Mouse (Mus musculus) midbrain, embryonic 12.5 days (tissue): Measurements from ENCODE around the gene Herpud1. TPM values are rescaled to one million over a fixed set of nuclear protein-coding genes. Genes with fewer than 3 reads are reported as not detected.

ENCODE experiments used
- ATAC-seq: fragments of 200-750 bp; cut with Nextera tagmentation; 2 replicates; pipeline ENCODE4 v1.8.0; 2017; ENCODE audit warnings: low read depth, moderate TSS enrichment, moderate library complexity; ENCODE audit not compliant: low FRiP score
- H3K27ac ChIP-seq: fragments of 300-500 bp; sonication (generic); replicated peaks from 2 replicates; pipeline ENCODE4 v1.5.1; 2016; ENCODE audit warnings: mild to moderate bottlenecking
- H3K27me3 ChIP-seq: fragments of 300-500 bp; sonication (generic); 2 replicates; pipeline ENCODE4 v1.6.1; 2016; ENCODE audit warnings: mild to moderate bottlenecking
- H3K36me3 ChIP-seq: fragments of 300-500 bp; sonication (generic); 2 replicates; pipeline ENCODE4 v1.6.1; 2016
- H3K4me1 ChIP-seq: fragments of 300-500 bp; sonication (generic); 2 replicates; pipeline ENCODE4 v1.6.1; 2016
- H3K4me2 ChIP-seq: fragments of 300-500 bp; sonication (generic); replicated peaks from 2 replicates; pipeline ENCODE4 v1.6.1; 2016; ENCODE audit warnings: mild to moderate bottlenecking, moderate library complexity
- H3K4me3 ChIP-seq: fragments of 300-500 bp; sonication (generic); 2 replicates; pipeline ENCODE4 v1.5.1; 2016; ENCODE audit warnings: mild to moderate bottlenecking
- H3K9ac ChIP-seq: fragments of 300-500 bp; sonication (generic); replicated peaks from 2 replicates; pipeline ENCODE4 v1.6.1; 2016; ENCODE audit warnings: mild to moderate bottlenecking, moderate library complexity
- H3K9me3 ChIP-seq: fragments of 300-500 bp; sonication (generic); 2 replicates; pipeline ENCODE4 v1.6.1; 2016; ENCODE audit warnings: mild to moderate bottlenecking
- WGBS: fragments of 180-500 bp; shearing (Covaris S2); methylation state at CpG from one replicate; pipeline ENCODE4 v1.1.7; 2016; 5-methylcytosine and 5-hydroxymethylcytosine counted together
- polyA plus RNA-seq: library from polyadenylated mRNA; unstranded; fragments of >200 nt; fragmentation: Nextera tagmentation; extraction: Ambion mirVana; gene quantifications from 2 replicates; pipeline ENCODE4 v1.2.1, GENCODE M21; 2016

The Herpud1 gene
- polyA plus RNA-seq, 1 experiment from 2014 or later = 55.4 TPM

DNA sequence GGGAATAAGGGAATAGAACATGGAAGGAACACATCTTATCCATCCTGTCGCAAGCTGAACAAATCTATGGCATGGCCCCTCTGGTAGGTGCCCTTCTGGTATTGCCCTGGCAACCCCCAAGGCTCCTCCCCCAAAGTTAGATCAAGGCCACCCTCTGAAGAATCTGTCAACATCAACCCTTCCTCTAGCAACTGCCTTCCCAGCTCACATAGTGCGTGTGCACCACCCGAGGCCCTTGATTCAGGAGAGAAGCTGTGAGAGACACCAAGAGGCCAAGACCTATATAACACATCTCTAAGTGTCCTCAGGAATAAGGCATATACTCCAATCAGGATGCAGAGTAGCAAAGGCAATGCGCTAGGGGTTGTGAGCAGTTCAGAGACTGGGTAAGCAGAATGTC lies 36.0 kb downstream of the Herpud1 start:
- H3K27ac ChIP-seq = no peak overlapping the region
- H3K4me1 ChIP-seq = no peaks in the 10 kb centered on the region
- H3K4me2 ChIP-seq = no peak overlapping the region
- no peaks in the 10 kb centered on the region for H3K9me3 ChIP-seq
- H3K36me3 ChIP-seq = no peaks in the 10 kb centered on the region
- ATAC-seq = no peak
- H3K4me3 ChIP-seq = no peak overlapping the region
- WGBS = 92% methylated on average over 4 of the region's 4 CpGs
- H3K27me3 ChIP-seq = no peaks in the 10 kb centered on the region
- H3K9ac ChIP-seq = no peak overlapping the region

DNA sequence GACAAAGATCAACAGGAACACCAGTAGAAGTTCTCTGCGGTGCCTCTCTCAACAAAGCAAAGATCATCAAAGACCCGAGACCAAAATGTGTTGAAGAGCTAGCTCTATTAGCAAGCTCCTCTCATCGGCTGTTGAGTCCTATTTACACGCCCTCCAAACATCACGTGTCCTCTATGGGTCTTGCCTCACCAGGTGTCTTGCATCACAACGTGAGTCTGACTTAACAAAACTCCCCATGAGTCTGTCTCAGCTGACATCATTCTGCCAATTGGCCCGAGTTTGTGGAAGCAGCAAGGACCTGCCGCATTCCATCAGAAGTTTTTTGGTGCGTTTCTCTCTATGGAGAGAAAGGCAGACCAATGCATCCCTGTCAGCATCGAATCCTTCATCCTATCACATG lies 41.7 kb downstream of the Herpud1 start:
- Histone ChIP-seq H3K9me3 (no peaks in the 10 kb centered on the region), H3K4me3 (no peak overlapping the region), H3K4me1 (no peaks in the 10 kb centered on the region), H3K27ac (no peak overlapping the region), H3K36me3 (no peaks in the 10 kb centered on the region), H3K27me3 (peaks cover 13% of the 10 kb centered on the region; the same call in 1 of the 2 replicates), H3K4me2 (no peak overlapping the region), H3K9ac (no peak overlapping the region)
- no peak for ATAC-seq
- WGBS = 83% methylated on average over 10 of the region's 10 CpGs

DNA sequence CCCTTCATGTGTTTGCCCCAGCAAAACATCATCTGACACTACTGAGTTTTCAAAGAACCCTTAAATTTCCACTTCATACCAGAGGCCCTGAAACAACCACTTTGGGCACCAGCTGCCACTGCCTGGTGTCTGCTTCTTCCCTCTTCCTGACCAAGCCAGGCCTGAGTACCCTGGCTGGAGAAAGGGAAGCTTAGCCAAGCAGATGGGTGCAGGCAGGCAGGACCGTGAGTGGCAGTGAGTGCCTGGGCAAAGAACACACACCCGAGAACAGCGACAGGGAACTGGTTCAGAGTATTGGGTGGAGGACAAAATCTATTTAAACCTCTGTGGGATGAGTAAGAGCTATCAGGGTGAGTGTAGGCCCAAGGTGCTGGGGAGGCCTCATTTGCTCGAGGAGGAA lies 42.2 kb downstream of the Herpud1 start:
- H3K4me1 ChIP-seq = no peaks in the 10 kb centered on the region
- H3K4me2 ChIP-seq = no peak overlapping the region
- H3K27ac ChIP-seq = no peak overlapping the region
- ATAC-seq = no peak
- H3K36me3 ChIP-seq = no peaks in the 10 kb centered on the region
- no peak overlapping the region for H3K4me3 ChIP-seq
- WGBS = 85% methylated on average over 4 of the region's 4 CpGs
- H3K9me3 ChIP-seq = no peaks in the 10 kb centered on the region
- no peak overlapping the region for H3K9ac ChIP-seq
- peaks cover 15% of the 10 kb centered on the region for H3K27me3 ChIP-seq

DNA sequence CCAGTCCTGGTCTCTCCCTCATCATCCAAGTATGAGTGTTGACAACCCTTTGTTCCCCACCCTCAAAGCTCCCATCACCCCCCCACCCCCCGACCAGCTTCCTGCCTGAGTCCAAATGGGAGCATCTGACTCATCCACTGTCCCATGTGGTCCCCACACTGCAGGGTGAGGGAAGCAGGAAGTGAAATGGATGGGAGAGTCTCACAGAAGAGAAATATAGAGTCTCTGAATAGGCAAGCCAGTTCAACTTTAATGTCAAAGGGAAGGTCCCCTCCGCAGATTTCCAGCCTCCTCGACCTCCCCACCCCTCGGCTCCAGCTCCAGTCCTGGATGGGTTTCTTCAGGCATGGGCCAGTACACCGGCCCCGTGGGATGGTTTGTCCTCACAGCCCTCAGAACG lies 43.1 kb downstream of the Herpud1 start:
- 78% methylated on average over 7 of the region's 7 CpGs for WGBS
- H3K27ac ChIP-seq = no peak overlapping the region
- H3K4me2 ChIP-seq = no peak overlapping the region
- no peak overlapping the region for H3K9ac ChIP-seq
- peaks cover 6% of the 10 kb centered on the region; the same call in 1 of the 2 replicates for H3K4me1 ChIP-seq
- ATAC-seq = no peak
- H3K9me3 ChIP-seq = no peaks in the 10 kb centered on the region
- no peaks in the 10 kb centered on the region for H3K36me3 ChIP-seq
- peaks cover 25% of the 10 kb centered on the region for H3K27me3 ChIP-seq
- H3K4me3 ChIP-seq = no peak overlapping the region

DNA sequence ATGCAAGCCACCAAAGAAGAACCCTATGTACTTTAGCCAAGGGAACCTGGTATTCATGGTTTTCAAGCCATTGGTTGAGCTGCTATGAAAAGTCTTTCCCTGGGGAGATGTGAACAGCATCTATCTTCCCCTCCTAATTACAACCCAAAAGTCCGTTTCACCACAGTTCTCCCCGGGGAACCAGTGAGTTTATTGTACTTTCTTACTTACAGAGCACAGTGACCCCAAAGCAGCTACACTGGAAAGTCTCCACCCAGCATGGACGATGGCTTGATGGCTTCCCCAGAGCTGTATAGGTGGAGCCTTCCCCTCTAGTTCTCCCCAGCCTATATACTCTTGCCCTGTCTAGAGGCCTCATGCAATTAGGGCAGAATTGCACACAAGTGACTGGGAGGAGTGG lies 46.0 kb downstream of the Herpud1 start:
- Histone ChIP-seq H3K27ac (no peak overlapping the region), H3K4me1 (peaks cover 6% of the 10 kb centered on the region; the same call in 1 of the 2 replicates), H3K27me3 (peaks cover 37% of the 10 kb centered on the region), H3K9ac (no peak overlapping the region), H3K36me3 (no peaks in the 10 kb centered on the region), H3K4me3 (no peak overlapping the region), H3K4me2 (no peak overlapping the region), H3K9me3 (no peaks in the 10 kb centered on the region)
- WGBS = 76% methylated on average over 3 of the region's 3 CpGs
- ATAC-seq = no peak

DNA sequence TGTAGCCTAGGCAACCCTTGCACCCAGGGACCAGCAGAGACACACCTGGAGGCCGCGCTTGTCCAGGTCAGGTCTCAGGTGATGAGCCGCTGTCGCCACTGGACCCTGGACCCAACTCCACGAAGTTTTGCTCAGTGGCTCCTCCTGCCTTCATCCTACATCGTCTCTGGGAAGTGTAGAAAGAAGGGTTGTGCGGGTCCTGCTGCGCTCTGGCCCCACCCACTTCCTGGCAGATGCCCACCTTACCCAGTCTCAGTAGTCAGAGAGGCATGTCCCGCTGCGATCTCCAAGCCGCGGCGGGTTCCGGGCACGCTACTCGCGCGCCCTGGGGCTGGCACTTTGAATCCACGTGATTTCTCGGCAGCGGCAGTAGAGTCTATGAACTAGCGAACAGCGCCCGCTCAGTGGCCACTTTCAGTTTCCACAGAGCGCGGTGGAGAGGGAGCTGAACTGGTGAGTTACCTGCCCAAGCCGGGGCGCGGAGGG lies 47.8 kb downstream of the Herpud1 start, which contains the start of gene Nlrc5:
Gene Nlrc5 (plus strand): TSS at position 376 of the 486 bp plus-strand sequence.
- peak within 1 kb of the TSS; percentile 20; the same call in 1 of the 2 replicates for H3K9ac ChIP-seq
- peaks cover 37% of the 10 kb centered on the region for H3K27me3 ChIP-seq
- peak within 1 kb of the TSS; percentile 74 for H3K4me2 ChIP-seq
- no peaks in the 10 kb centered on the region for H3K9me3 ChIP-seq
- no peak within 1 kb of the TSS for H3K27ac ChIP-seq
- WGBS = under 1% methylated on average over 29 of the region's 29 CpGs
- H3K36me3 ChIP-seq = no peaks in the 10 kb centered on the region
- peaks cover 6% of the 10 kb centered on the region; the same call in 1 of the 2 replicates for H3K4me1 ChIP-seq
- no peak; the same call in 1 of the 2 replicates for ATAC-seq
- peak within 1 kb of the TSS; percentile 43 for H3K4me3 ChIP-seq

DNA sequence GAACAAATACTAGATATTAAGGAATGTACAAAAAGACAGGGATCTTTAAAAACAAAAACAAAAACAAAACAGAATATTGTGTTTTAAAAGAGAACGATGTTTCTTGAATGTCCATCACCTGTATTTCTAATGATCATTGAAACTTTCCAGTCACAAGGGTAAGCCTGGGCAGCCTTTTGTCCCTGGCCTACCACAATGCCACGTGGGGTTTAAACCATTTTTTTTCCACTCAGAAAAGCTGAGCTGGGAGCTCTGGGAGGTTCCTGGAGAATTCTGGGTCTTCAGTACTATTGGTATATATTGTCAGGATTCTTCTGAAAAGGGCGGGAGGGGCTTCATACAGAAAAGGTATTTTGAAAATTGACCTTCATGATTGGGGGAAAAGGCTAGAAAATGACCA lies 48.7 kb downstream of the Herpud1 start:
- WGBS = 79% methylated on average over 3 of the region's 3 CpGs

DNA sequence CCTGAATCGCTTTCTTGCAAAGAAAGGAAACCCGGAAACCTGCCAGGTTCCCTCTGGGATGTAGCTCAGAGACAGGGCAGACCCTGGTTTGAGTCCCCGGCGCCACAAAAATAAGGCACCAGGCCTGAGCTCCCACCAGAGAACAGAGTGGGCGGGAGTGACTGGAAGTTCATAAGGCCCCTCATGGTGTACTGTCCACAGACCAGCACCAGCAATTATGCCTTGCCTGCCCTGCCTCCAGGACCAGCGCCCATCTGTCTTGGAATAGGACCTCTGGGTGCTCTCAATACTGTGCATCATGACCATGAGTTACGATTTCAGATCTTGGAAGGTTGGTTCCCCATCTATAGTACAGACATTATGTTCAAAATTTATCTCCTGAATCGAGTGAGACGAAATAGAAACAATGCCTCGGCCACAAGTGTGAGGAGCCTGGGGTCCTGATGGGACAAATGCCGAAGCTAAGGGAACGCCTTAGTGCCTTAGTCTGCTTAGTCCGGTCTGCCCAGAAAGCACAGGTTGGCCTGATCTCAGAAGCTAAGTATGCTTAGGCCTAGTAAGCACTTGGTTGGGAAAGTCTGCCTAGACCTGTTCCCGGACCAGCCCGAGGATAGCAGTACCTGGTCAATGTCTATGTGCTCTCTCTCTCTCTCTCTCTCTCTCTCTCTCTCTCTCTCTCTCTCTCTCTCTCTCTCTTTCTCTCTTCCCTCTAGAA lies 49.3 kb downstream of the Herpud1 start:
- H3K4me3 ChIP-seq = no peak overlapping the region
- no peak overlapping the region for H3K9ac ChIP-seq
- H3K4me1 ChIP-seq = peaks cover 6% of the 10 kb centered on the region; the same call in 1 of the 2 replicates
- H3K4me2 ChIP-seq = no peak overlapping the region
- H3K27ac ChIP-seq = no peak overlapping the region
- WGBS = 90% methylated on average over 15 of the region's 15 CpGs
- peaks cover 37% of the 10 kb centered on the region for H3K27me3 ChIP-seq
- H3K36me3 ChIP-seq = no peaks in the 10 kb centered on the region
- ATAC-seq = no peak
- no peaks in the 10 kb centered on the region for H3K9me3 ChIP-seq

More for the DNA sequence above, 48.7 kb downstream of the Herpud1 start:
- no peaks in the 10 kb centered on the region for H3K9me3 ChIP-seq
- H3K36me3 ChIP-seq = no peaks in the 10 kb centered on the region
- no peak overlapping the region for H3K4me3 ChIP-seq
- H3K4me1 ChIP-seq = peaks cover 6% of the 10 kb centered on the region; the same call in 1 of the 2 replicates
- peaks cover 37% of the 10 kb centered on the region for H3K27me3 ChIP-seq
- no peak for ATAC-seq
- no peak overlapping the region for H3K9ac ChIP-seq
- H3K4me2 ChIP-seq = no peak overlapping the region
- no peak overlapping the region for H3K27ac ChIP-seq

DNA sequence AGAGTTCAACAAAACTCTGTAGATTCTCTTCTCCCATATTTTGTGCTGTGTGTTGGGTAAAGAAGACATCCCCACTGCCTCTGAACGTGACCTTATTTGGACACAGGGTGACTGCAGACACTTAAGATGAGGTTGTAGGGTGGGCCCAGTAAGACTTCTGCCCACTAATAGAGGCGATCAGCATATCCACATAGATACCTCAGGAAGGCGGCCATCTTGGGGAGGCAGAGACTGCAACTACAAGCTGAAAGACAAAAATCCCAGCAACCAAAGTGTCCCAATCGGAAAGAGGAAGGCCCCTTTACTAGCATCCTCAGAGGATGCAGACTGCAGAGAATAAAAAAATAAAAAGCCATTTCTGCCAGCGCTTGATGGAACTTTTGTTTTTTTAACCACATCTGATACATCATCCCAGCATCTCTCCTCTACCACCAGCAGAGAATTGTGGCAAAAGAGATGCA lies 49.9 kb downstream of the Herpud1 start:
- H3K27ac ChIP-seq = no peak overlapping the region
- H3K4me1 ChIP-seq = peaks cover 6% of the 10 kb centered on the region; the same call in 1 of the 2 replicates
- H3K36me3 ChIP-seq = no peaks in the 10 kb centered on the region
- no peak overlapping the region for H3K9ac ChIP-seq
- H3K4me3 ChIP-seq = no peak overlapping the region
- WGBS = 87% methylated on average over 5 of the region's 5 CpGs
- ATAC-seq = no peak
- H3K27me3 ChIP-seq = peaks cover 37% of the 10 kb centered on the region
- H3K9me3 ChIP-seq = no peaks in the 10 kb centered on the region
- H3K4me2 ChIP-seq = no peak overlapping the region

DNA sequence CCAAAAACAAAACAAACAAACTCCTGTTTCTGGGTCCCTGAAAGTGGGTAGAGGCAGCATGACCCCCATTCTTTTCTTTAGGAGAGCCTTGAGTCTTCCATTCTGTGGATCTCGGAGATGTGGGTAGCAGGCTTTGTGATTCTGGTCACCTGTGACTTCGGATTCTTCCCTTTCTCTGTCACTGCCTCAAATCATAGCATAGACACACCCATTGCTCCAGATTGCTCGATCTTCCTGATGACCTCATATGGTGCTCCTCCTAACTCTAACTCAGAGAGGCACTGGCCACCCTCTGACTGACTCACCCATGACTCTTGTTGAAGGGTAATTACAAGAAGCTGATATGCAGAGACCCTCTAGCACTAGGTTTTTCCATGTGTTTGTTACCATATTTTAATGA lies 50.7 kb downstream of the Herpud1 start:
- H3K9ac ChIP-seq = no peak overlapping the region
- H3K27me3 ChIP-seq = peaks cover 35% of the 10 kb centered on the region
- no peaks in the 10 kb centered on the region for H3K36me3 ChIP-seq
- H3K4me2 ChIP-seq = no peak overlapping the region
- WGBS = 85% methylated on average over 3 of the region's 3 CpGs
- H3K4me1 ChIP-seq = peaks cover 6% of the 10 kb centered on the region; the same call in 1 of the 2 replicates
- H3K27ac ChIP-seq = no peak overlapping the region
- ATAC-seq = no peak
- H3K9me3 ChIP-seq = no peaks in the 10 kb centered on the region
- no peak overlapping the region for H3K4me3 ChIP-seq

DNA sequence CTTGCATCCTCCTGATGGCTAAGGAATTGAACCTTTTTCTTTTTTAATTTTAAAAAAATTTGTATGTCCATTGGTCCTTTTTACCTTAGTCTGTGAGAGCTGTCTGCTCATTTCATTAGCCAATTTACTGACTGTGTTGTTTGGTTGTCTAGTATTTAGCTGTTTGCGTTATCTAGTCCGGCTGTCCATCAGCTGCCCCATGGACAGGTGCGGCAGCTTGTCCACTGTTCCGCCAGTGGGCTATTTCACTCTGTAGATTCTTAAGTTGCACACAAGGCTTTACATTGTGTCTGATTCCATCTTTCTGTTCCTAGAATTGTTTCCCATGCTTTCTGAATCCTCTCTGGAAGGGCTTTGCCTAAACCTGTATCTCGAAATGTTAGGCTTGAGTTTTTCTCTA lies 52.4 kb downstream of the Herpud1 start:
- Histone ChIP-seq H3K4me2 (no peak overlapping the region), H3K36me3 (no peaks in the 10 kb centered on the region), H3K27me3 (peaks cover 19% of the 10 kb centered on the region), H3K9me3 (no peaks in the 10 kb centered on the region), H3K27ac (no peak overlapping the region), H3K4me1 (peaks cover 6% of the 10 kb centered on the region; the same call in 1 of the 2 replicates), H3K9ac (no peak overlapping the region), H3K4me3 (no peak overlapping the region)
- ATAC-seq = no peak
- WGBS = 95% methylated on average over 5 of the region's 5 CpGs

DNA sequence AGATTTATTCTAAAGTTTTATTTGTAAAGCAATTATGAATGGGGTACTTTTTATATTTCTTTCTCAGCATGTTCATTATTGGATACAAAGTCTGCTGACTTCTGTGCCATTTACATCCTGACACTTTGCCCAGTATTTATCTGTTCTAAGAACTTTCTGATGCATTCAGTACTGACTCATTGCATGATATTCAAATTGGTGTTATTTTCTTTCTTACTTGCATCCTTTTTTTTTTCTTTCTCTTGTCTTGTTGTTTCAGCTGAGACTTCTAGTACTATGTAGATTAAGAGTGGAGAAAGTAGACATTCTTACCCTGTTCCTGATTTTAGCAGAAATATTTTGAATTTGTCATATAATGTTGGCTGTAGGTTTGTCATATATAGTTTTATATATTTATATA lies 53.5 kb downstream of the Herpud1 start:
- no peak overlapping the region for H3K27ac ChIP-seq
- H3K27me3 ChIP-seq = peaks cover 11% of the 10 kb centered on the region
- H3K36me3 ChIP-seq = no peaks in the 10 kb centered on the region
- H3K4me3 ChIP-seq = no peak overlapping the region
- H3K4me2 ChIP-seq = no peak overlapping the region
- H3K4me1 ChIP-seq = no peaks in the 10 kb centered on the region
- H3K9me3 ChIP-seq = no peaks in the 10 kb centered on the region
- H3K9ac ChIP-seq = no peak overlapping the region
- no peak for ATAC-seq
